Mouse (Mus musculus) kidney, adult 2 months (tissue): ENCODE measurements around the gene Lrrc51.

Experiments used
- CTCF ChIP-seq: fragments of 200-500 bp; conservative IDR thresholded peaks from 2 replicates; pipeline ENCODE4 v1.5.1; 2011; ENCODE audit warnings: low read depth, mild to moderate bottlenecking, control low read depth, low read length, moderate library complexity, mixed read lengths; ENCODE audit not compliant: insufficient read depth, insufficient read length
- POLR2A ChIP-seq: fragments of 200-500 bp; IDR thresholded peaks from one replicate; pipeline ENCODE4 v1.6.1; 2011; ENCODE audit warnings: low read depth, low read length, control low read depth

GRCm38 (mm10) chr7:101963621-101964020 lies 29.9 kb upstream of the Lrrc51 start:
- TF ChIP-seq CTCF (no peak), POLR2A (no peak)
